Mouse (Mus musculus) G1E (cell line): ENCODE results near the gene Rcsd1.

Source experiments
- CTCF ChIP-seq: IDR thresholded peaks from 2 replicates; pipeline ENCODE4 v1.5.1; 2012; ENCODE audit warnings: low read depth, low read length, inconsistent platforms, mixed read lengths
- GATA1 ChIP-seq: IDR thresholded peaks from 2 replicates; pipeline ENCODE4 v1.6.1; 2012; ENCODE audit warnings: borderline replicate concordance, low read length, inconsistent platforms, mixed read lengths
- GATA2 ChIP-seq: IDR thresholded peaks from 2 replicates; pipeline ENCODE4 v1.6.1; 2012; ENCODE audit warnings: low read depth, low read length, inconsistent platforms, borderline replicate concordance
- POLR2AphosphoS5 ChIP-seq: IDR thresholded peaks from 2 replicates; pipeline ENCODE4 v1.6.1; 2012; ENCODE audit warnings: low read depth, low read length, inconsistent platforms; ENCODE audit not compliant: insufficient replicate concordance
- TAL1 ChIP-seq: conservative IDR thresholded peaks from 2 replicates; pipeline ENCODE4 v1.6.1; 2012; ENCODE audit warnings: low read depth, low read length, inconsistent platforms, mixed read lengths

GRCm38 (mm10) chr1:165668904-165669303, 40.7 kb downstream of the Rcsd1 start:
- TF ChIP-seq CTCF (no peak), TAL1 (no peak), GATA1 (no peak), POLR2AphosphoS5 (no peak), GATA2 (no peak)
